Mouse (Mus musculus) spleen, postnatal 4 days (tissue): ENCODE measurements around the gene Tbx20.

Source experiments
- DNase-seq, 2 experiments: peaks; one replicate each; pipeline ENCODE4 v3.0.0; 2022; ENCODE audit warnings: low spot score in 2 of 2

The Tbx20 gene

DNA sequence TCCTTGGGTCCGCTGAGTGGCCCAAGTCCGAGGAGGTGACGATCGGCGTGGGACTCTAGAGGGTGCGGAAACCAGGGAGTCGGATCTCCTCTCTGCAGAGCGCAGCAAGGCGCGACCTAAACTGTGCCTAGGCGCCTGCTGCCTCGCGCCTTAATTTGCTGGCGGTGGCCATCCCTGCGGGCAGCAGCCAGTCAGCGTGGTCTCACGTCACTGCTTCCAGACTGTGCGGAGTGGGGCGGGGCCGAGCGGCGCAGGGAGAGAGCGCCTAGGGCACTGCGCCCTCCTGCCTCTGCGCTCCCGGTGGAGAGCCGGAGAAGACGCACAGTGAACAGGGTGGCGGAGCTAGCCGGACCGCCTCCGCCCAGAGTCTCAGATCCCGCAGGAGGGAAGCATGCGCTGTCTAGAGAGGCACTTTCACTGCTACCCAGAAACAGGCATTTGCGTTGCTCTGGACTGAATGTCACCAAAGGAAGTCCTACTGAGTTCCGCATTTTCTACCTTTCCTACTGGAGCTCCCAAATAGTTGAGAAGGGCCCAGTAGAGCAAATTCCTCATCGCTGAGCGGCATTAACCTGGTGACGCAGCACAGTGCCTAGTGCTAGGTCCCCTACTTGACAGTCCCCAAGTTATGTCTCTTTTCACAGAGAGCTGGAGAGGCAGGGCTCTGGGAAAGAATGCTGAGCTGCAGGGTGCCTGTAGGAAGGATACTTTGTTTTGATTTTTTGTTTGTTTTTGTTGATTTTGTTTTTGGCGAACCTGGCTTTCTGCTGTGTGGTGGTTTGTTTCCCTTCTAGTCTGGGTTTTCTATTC, at the start of gene Tbx20:
Gene Tbx20 (minus strand): TSS at position 144 of the 810 bp plus-strand sequence.
- DNase-seq: no peak

DNA sequence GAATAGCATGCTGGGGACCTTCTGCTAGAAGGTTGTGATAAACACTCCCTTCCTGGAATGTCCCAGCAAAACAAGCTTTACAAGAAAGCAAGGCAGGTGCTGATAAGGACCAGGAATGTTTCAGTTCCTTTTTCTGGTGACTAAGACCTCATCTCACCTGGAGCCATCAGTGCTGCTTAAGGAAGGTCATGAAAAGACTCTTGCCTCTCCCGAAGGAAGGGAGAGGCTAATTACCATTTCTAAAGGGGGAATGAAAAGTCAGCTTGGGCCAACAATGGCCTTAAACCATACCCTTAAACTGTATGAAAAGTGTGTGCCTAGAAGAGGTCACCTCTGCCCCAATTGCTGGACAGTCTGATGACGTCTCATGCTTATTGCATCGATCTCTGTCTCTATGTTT, 44.4 kb upstream of the Tbx20 start:
- no peak for DNase-seq

DNA sequence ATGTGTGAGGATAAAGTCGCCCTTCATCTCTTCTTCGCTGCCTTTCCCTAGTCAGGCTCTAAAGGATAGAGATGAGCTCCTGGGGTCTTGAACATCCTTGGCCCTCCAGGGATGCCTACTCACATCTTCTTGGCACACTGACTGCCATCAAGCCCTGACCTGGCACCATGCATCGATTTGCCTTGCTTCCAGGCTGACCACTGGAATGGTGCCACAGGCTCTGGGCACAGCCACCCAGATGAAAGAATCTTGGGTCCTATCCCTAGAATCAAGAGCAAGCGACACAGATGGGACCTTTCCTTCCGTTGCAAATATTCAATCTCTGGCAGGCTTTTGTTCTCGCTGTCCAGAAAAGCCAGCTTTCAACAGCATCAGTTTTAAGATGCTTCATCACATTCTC, 38.4 kb upstream of the Tbx20 start:
- no peak for DNase-seq

GRCm38 (mm10) chr9:24792110-24792509, 18.0 kb upstream of the Tbx20 start:
- DNase-seq: no peak

DNA sequence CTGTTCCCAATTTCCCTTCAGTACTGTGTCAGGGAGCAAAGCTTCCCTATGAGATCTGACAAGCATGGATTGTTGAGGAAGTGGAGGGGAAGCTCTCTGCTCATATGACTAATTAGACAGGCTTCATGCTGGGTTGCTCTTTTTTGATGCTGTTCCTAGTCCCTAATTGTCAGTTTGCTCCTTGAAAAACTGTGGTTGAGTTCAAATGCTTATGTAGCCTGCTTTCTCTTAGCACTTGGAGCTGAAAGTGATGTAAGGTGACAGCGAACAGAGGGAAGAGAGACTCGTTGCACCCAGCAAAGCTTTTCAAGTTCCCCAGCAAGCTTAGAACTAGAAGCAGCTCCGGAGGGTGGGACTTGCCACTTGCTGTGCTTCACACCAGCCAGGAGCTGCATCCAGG, 15.3 kb upstream of the Tbx20 start:
- DNase-seq: no peak

GRCm38 (mm10) chr9:24782338-24782737, 8.2 kb upstream of the Tbx20 start:
- DNase-seq: no peak

DNA sequence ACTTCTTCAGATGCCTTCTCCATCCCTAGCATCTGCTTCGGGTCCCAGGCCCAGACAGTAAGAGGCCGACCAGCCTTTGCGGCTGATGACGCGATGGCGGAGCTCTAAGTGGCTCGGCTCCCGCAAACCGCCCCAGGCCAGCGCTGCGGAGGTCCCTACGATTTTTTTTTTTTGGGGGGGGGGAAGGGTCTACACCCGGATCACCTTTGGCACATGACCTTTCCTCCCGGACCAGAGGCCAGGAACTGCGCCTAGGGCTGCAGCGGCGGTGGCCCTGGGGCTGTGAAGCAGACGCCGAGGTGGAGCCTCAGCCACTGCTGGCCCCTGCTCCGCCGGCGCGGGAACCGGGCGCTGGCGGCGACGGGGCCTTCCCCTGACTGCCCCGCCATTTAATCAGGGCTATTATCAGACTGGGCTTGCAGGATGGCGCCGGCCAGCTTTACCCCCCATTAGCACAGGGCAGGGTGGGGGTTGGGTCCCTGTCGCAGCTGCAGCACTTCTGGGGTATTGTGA, 6.9 kb upstream of the Tbx20 start:
- no peak for DNase-seq

DNA sequence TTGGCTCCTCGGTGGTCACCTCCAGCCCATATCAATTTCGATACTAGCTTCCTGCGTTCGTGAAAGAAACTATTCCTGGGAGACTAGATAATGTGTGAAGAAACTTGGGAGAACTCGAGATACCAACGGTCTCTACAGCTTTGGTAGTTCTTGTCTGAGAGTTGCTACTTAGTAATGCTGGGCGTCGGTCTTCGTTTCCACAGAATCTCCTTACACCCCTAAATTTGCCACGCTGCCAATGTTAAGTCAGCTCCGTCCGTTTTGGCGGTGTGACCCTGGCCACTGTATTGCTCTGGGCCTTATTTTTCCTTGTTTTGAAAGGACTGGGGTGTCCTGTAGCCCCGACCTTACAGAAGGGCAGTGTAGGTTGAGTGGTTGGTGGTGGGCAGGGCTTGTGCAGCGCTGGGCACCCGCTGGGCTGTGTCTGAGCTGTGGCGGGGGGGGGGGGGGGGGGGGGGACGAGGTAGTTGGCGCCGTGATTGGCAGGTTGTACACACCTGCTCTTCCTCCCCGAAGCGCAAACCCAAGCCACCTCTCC, 6.4 kb upstream of the Tbx20 start:
- DNase-seq: no peak

DNA sequence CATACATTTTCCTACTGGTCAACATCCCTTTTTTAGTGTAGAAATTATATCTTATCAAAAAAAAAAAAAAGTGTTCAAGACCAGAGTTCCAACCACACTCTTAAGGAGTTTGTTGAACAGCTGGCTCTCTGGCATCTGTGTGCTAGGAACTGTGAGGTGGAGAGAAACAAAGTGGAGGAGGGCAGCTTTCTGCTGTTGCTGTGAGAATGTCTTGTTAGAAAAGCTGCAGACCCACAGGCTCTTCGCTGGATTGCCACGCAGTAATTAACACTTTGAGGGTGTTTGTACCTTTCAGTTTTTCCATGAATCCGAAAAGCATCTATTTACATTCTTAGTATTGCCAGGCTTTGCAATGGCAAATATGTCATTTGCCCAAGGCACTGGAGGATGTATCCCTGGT, 5.9 kb upstream of the Tbx20 start:
- DNase-seq: no peak

DNA sequence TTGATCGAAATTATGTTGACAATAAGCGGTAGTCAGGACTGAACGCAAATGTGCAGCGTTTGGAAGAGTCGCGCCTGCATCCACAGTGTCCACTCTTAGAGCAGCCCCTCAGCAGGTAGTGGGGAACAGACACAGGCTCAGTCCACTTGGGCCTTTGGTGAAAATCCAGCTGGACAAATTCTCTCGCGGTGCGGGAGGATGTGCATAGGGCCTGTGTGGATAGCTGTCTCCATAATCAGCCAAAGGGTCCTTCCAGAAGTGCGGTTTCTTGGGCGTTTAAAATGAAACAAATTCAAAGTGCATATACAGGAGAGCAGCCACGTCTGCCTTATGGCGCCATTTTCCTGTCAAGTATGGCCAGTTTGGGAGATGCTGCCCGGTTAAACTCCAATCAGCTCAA, 4.5 kb upstream of the Tbx20 start:
- DNase-seq: no peak

DNA sequence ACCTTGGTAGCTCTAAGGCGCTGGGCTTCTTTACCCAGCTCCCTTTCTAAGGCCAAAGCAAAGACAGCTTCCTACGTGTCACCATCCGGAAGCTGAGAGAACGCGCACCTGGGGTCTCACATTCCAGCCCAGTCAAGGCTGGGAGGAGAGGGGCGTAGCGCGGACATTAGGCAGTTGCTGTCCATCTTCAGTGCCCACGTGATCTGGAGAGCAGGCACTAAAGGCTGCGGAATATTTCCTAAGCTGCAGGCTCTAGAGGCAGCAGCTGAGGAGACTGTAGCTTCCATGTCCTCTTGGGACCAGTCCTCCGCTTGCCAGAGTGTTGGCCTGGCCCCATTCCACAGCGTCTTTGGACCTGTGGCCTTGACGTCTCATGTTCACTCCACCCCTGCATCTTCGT, 3.9 kb upstream of the Tbx20 start:
- no peak for DNase-seq

DNA sequence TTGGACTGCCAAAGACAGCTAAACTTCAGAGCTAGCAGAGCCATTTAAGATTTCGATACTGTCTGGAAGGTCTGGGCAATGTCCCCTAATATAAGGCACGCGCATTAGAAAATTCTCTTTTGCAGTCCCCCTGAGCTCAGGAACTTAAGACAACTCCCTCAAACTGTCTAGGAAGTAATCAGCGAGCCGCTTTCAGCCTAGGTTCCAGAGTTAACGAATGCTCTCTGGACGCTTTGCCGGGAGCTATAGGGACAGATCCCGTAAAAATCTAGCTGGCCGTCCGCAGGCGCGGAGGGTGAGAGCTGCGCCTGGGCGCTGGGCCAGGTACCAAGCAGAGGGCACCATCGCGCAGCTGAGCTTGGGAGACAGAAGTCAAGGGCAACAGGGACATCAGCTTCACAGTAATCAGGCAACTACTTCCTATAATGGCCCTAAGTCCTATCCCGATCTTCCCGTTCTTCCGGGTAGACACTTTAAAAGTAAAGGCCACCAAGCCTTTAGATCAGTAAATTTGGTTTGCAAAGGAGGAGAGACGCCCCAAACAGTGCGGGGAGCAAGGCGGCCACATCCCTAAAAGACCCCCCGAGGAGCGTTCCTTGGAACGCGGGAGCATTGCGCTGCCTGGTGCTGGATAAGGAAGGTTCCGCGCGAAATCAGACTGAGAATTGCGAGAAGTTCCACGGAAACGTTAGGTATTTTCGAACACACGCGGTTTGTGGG, 3.2 kb upstream of the Tbx20 start:
- DNase-seq: no peak

- no peak for DNase-seq
Measured at GRCm38 (mm10) chr9:24776487-24776886, 2.4 kb upstream of the Tbx20 start.

- no peak for DNase-seq
Measured at GRCm38 (mm10) chr9:24775567-24775966, 1.5 kb upstream of the Tbx20 start.

DNA sequence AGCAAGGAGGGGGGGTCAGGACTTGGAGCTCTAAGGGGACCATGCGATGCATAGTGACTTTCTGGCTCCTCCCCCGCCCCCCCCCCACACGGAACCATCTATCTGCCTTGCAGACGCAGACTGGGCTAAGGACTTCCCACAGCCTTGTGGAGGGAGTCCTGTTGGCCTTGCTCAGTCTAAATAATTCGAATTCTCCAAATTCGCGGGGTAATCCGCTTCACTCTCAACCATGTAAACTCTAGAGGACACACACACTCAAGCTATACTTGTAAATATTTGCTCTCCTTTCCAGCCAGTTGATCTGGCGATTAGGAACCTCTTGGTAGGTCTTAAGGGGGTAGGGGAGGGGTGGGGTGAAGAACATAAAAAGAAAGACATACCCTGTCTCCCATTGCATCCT, 898 bp upstream of the Tbx20 start:
- DNase-seq: no peak

DNA sequence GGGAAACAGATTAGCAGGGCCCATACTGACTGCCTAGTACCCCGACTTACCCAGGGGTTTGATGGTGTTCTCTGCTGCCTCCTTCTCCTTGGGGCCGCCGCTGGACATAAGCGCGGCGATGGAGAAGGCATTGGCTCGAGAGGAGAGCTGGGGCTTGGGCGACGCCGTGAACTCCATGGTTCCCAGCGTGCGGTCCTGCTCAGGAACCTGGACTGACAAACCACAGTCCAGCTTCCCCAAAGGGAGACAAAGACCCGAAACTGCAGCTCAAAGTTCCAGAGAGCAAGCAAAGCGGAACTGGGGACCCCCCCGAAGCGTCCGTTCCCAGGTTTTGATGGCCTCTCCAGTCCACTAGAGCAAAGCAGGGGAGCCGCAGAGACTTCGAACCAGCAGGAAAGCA, 434 bp downstream of the Tbx20 start:
- DNase-seq: no peak

DNA sequence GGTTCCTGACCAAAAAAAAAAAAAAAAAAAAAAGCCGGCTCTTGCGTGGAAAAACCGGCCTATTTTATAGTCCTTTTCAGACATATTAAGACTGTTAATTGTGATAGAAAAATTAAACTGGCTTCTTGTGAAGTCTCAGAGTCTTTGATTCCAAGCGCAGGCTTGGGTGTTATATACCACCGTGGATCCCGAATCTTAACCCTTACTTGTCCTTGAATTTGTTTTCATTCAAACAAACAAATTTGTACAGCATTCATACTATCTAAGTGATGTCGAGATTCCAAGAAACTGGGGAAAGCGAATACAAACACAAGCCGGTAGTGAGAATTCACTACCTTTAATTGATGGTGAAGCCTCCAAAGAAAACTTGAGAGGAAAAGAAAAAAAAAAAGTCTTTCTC, 932 bp downstream of the Tbx20 start:
- no peak for DNase-seq

DNA sequence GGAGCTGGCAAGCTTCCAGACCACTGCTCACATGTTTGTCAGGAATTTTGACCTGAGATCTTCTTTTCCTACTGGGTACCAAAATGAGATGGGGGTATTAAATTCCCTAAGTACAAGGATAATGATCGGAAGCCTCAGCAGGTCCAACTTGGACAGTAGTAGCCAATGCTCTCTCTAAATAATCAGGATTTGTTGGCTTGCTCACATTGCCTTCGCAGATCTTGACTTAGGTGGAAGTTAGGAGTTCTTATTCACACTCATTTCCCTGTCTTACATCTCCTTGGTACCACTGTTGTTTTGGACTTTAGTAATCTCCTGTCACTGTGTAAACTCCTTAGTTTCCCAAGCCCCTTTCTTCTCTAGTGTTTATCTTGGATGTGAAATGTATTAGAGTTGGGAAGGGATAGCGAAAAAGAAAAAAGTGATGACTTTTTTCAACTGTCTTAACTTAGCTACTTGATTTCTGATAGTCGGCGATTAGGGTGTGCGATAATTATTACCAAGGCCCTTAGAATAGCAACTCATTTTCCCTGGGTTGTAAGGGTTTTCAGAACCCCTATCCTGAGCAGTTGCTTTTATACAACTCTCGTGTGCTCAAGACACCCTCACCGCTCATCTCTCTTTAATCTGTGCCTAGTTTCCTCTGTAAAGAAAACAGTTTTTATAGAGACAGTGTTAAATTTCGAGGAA, 1.5 kb downstream of the Tbx20 start:
- DNase-seq: no peak

DNA sequence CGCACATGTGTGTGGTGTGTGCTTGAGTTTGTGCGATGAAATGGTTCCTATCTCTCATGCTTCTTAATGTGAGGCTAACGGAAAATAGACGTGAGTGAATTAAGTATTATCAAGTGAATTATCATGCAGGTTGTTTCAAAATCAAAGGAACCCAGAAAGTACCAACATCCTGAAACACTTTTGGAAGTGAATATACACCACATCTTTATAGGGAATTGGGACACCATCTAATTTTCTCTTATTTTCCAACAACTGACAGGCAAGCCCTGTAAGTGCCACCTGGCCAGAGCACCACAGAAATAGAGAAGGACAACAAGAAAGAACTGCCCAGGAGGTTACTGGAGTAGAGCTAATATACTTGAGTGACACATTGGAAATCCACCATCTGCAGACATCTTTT, 2.4 kb downstream of the Tbx20 start:
- DNase-seq: no peak

- no peak for DNase-seq
Measured at GRCm38 (mm10) chr9:24770941-24771405, 3.1 kb downstream of the Tbx20 start.

- DNase-seq: no peak
Measured at GRCm38 (mm10) chr9:24770149-24770940, 3.8 kb downstream of the Tbx20 start.
